Mouse (Mus musculus) liver, adult 2 months (tissue): ENCODE data around the gene Rpl11. TPM values are rescaled to one million over a fixed set of nuclear protein-coding genes. Genes with fewer than 3 reads are reported as not detected.
A peak's percentile ranks its signal among the peaks of the same experiment; 100 is the strongest.

ENCODE experiments used
- DNase-seq: peaks from one replicate; pipeline ENCODE4 v3.0.0-alpha.2; 2011; ENCODE audit warnings: low read depth, low spot score; ENCODE audit errors: extremely low read depth
- H3K27ac ChIP-seq: fragments of 200-500 bp; replicated peaks from 2 replicates; pipeline ENCODE4 v1.5.1; 2012; ENCODE audit warnings: low read depth, mild to moderate bottlenecking, control low read depth, inconsistent platforms, low read length; ENCODE audit not compliant: insufficient read depth
- H3K27me3 ChIP-seq: fragments of 200-500 bp; 2 replicates; pipeline ENCODE4 v1.6.1; 2012; ENCODE audit warnings: mild to moderate bottlenecking, moderate library complexity, low read length, inconsistent platforms; ENCODE audit not compliant: control insufficient read depth, insufficient read depth
- H3K36me3 ChIP-seq: fragments of 200-500 bp; 2 replicates; pipeline ENCODE4 v1.6.1; 2012; ENCODE audit warnings: low read length, inconsistent platforms; ENCODE audit not compliant: control insufficient read depth, insufficient read depth
- H3K4me1 ChIP-seq: fragments of 200-500 bp; 2 replicates; pipeline ENCODE4 v1.6.1; 2011; ENCODE audit warnings: low read length; ENCODE audit not compliant: control insufficient read depth, insufficient read depth
- H3K4me3 ChIP-seq: fragments of 200-500 bp; 2 replicates; pipeline ENCODE4 v1.5.1; 2011; ENCODE audit warnings: low read depth, mild to moderate bottlenecking, control low read depth, low read length, moderate library complexity; ENCODE audit not compliant: insufficient read depth
- H3K79me2 ChIP-seq: fragments of 200-500 bp; 2 replicates; pipeline ENCODE4 v1.6.1; 2012; ENCODE audit warnings: inconsistent platforms, mild to moderate bottlenecking, low read length, moderate library complexity; ENCODE audit not compliant: control insufficient read depth, insufficient read depth
- H3K9ac ChIP-seq: fragments of 200-500 bp; 2 replicates; pipeline ENCODE4 v1.6.1; 2012; ENCODE audit warnings: low read depth, mild to moderate bottlenecking, control low read depth, inconsistent platforms, low read length
- CTCF ChIP-seq: fragments of 200-500 bp; IDR thresholded peaks from 2 replicates; pipeline ENCODE4 v1.5.1; 2011; ENCODE audit warnings: low read depth, low read length, control low read depth
- POLR2A ChIP-seq: fragments of 200-500 bp; IDR thresholded peaks from 2 replicates; pipeline ENCODE4 v1.6.1; 2011; ENCODE audit warnings: low read length, control low read depth; ENCODE audit not compliant: insufficient read depth; ENCODE audit errors: extremely low read depth
- WGBS: fragments of 180-500 bp; shearing (Covaris S2); methylation state at CpG from one replicate; pipeline ENCODE4 v1.1.7; 2018; 5-methylcytosine and 5-hydroxymethylcytosine counted together
- polyA plus RNA-seq: library from polyadenylated mRNA; depleted of rRNA; stranded (reverse); fragments of >200 nt; gene quantifications from 2 replicates; pipeline ENCODE4 v1.2.3, GENCODE M21; 2012
- total RNA-seq: library from RNA; depleted of rRNA; stranded (reverse); fragments of >200 nt; gene quantifications from 2 replicates; pipeline ENCODE4 v1.2.3, GENCODE M21; 2014

Rpl11 gene
- total and polyA plus RNA-seq, 2 experiments: 162 to 504 TPM

GRCm38 (mm10) chr4:136088971-136089747 is 35.9 kb upstream of the Rpl11 start:
- peaks cover 3% of the 10 kb centered on the region; the same call in 1 of the 2 replicates for H3K4me1 ChIP-seq
- no peak overlapping the region for H3K9ac ChIP-seq
- H3K4me3 ChIP-seq: no peak overlapping the region
- H3K36me3 ChIP-seq: no peaks in the 10 kb centered on the region
- no peak overlapping the region for H3K27ac ChIP-seq
- DNase-seq: no peak
- TF ChIP-seq CTCF (no peak), POLR2A (no peak)
- no peaks in the 10 kb centered on the region for H3K79me2 ChIP-seq
- H3K27me3 ChIP-seq: no peaks in the 10 kb centered on the region
- 81% methylated on average over 16 of the region's 16 CpGs for WGBS

DNA sequence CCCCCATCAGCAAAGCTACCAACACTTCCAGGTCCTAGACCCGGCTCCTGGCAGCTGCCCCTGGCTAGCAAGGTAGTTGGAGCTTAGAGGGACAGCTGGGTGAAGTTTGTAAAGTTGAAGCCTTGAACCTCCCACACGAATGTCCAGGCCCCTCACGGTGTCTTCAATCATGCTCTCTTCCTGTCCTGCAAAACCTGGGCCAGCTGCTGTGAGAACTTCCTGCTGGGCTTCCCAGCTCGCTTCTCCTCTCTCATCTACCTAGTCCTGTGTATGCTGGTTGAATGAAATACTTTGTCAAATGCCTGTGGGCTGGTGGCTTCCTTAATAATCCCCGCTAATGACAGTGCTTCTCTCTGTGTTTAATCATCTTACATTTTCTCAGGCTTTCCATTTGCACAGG is 35.1 kb upstream of the Rpl11 start:
- Histone ChIP-seq H3K4me1 (peaks cover 3% of the 10 kb centered on the region; the same call in 1 of the 2 replicates), H3K4me3 (no peak overlapping the region), H3K79me2 (no peaks in the 10 kb centered on the region), H3K27ac (no peak overlapping the region), H3K36me3 (no peaks in the 10 kb centered on the region), H3K27me3 (no peaks in the 10 kb centered on the region), H3K9ac (no peak overlapping the region)
- no peak for DNase-seq
- 82% methylated on average over 5 of the region's 5 CpGs for WGBS
- TF ChIP-seq CTCF (no peak), POLR2A (no peak)

DNA sequence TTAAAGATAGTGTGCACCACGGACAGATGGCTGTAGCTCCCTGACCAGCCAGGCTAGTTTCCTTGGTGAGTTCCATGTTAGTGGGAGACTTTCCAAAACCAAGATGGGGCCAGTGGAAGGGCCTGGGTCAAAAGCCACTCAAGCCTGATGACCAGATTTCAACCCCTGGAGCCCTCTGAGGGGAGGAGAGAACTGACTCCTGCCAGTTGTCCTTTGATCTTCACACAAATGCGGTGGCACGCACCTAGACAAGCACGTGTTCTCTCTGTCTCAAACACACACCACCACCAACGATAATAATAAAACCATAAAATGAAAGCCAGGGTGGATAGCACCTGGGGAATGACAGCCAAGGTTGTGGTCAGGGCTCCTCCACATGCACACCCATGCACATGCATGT is 34.0 kb upstream of the Rpl11 start:
- H3K79me2 ChIP-seq: no peaks in the 10 kb centered on the region
- WGBS: 30% methylated on average over 5 of the region's 5 CpGs
- peak; percentile 91 for DNase-seq
- H3K36me3 ChIP-seq: no peaks in the 10 kb centered on the region
- H3K27me3 ChIP-seq: no peaks in the 10 kb centered on the region
- no peak overlapping the region for H3K9ac ChIP-seq
- peaks cover 3% of the 10 kb centered on the region; the same call in 1 of the 2 replicates for H3K4me1 ChIP-seq
- no peak overlapping the region for H3K4me3 ChIP-seq
- TF ChIP-seq POLR2A (no peak), CTCF (no peak)
- H3K27ac ChIP-seq: no peak overlapping the region

DNA sequence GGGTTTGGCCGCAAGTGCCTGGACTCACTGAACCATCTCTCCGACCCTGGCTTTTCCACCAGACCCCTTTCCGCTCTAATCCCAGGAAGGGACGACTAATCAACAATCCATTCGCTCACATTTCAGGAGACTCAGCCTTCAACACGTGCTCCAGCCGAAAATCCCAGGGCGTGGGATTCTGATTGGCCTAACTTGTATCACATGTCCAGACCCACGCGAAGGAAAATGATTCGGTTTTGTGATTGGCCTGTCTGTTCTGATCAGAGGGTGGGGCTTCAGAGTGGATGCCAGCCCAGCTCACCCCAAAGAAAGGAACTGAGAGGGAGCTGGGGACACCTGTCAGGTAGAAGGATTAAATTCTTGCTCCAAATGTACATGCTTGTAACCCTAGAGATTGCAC is 31.6 kb upstream of the Rpl11 start:
- Histone ChIP-seq H3K79me2 (no peaks in the 10 kb centered on the region), H3K9ac (no peak overlapping the region), H3K4me1 (peaks cover 3% of the 10 kb centered on the region; the same call in 1 of the 2 replicates), H3K27ac (no peak overlapping the region), H3K4me3 (no peak overlapping the region), H3K36me3 (no peaks in the 10 kb centered on the region), H3K27me3 (peaks cover 9% of the 10 kb centered on the region)
- TF ChIP-seq POLR2A (no peak), CTCF (no peak)
- 95% methylated on average over 11 of the region's 11 CpGs for whole genome bisulfite sequencing
- no peak for DNase-seq

DNA sequence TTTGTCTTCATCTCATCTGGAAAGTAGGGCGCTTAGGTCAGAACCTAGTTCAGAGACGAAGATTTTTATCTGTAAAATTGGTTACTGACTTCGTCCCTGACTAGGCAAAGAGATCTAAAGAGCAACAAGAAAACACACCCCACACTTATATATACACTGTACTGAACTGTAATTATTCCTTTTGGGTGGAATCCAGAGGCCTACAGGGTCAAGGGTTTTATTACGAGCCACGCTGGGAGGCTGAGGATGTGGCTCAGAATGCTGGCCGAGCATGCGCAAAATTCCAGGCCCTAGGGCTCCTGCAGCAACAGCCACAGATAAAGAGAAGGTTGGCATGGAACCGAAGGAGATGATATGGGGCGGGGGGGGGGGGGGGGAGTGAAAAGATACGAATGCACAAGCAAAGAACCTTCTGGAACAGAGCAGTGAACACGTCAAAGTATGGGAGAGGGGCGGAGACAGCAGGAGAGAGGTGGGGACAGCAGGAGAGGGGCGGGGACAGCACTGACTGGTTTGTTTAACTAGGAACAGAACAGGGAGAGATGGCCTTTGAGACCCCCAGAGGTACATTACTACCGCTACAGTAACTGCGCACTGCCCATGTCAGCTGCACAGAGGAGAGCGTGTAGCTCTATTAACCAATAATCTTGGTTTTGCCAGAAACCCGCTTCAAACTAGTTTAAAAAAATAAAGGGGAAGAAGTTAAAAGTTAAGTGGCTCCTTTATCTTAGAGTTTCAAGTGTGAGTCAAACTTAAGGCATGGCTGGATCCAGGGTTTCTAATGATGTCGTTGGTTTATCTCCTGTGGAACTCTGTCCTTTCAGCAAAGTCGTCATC is 30.3 kb upstream of the Rpl11 start:
- 83% methylated on average over 19 of the region's 19 CpGs for WGBS
- Histone ChIP-seq H3K9ac (no peak overlapping the region), H3K4me1 (peaks cover 3% of the 10 kb centered on the region; the same call in 1 of the 2 replicates), H3K27me3 (peaks cover 9% of the 10 kb centered on the region), H3K79me2 (no peaks in the 10 kb centered on the region), H3K27ac (no peak overlapping the region), H3K36me3 (no peaks in the 10 kb centered on the region), H3K4me3 (no peak overlapping the region)
- no peak for DNase-seq
- TF ChIP-seq POLR2A (no peak), CTCF (no peak)
